Mouse (Mus musculus) embryonic facial prominence, embryonic 14.5 days (tissue): ENCODE data around the gene Zbtb32. TPM values are rescaled to one million over a fixed set of nuclear protein-coding genes. Genes with fewer than 3 reads are reported as not detected.

Experiments
- ATAC-seq: fragments of 200-750 bp; cut with Nextera tagmentation; 2 replicates; pipeline ENCODE4 v1.8.0; 2017; ENCODE audit warnings: low read depth, moderate number of reproducible peaks, moderate TSS enrichment
- DNase-seq: peaks from one replicate; pipeline ENCODE4 v3.0.0-alpha.2; 2015; ENCODE audit warnings: low spot score
- H3K27ac ChIP-seq: fragments of 300-500 bp; sonication (generic); replicated peaks from 2 replicates; pipeline ENCODE4 v1.5.1; 2014; ENCODE audit warnings: low read depth, mild to moderate bottlenecking, low read length, moderate library complexity
- H3K27me3 ChIP-seq: fragments of 300-500 bp; sonication (generic); replicated peaks from 2 replicates; pipeline ENCODE4 v1.6.1; 2014; ENCODE audit warnings: low read length; ENCODE audit not compliant: control insufficient read depth, insufficient read depth
- H3K36me3 ChIP-seq: fragments of 300-500 bp; sonication (generic); 2 replicates; pipeline ENCODE4 v1.6.1; 2014; ENCODE audit warnings: low read length, mixed read lengths; ENCODE audit not compliant: control insufficient read depth, insufficient read depth
- H3K4me1 ChIP-seq: fragments of 300-500 bp; sonication (generic); 2 replicates; pipeline ENCODE4 v1.6.1; 2014; ENCODE audit warnings: antibody characterized with exemption, low read length; ENCODE audit not compliant: control insufficient read depth, insufficient read depth
- H3K4me2 ChIP-seq: fragments of 300-500 bp; sonication (generic); 2 replicates; pipeline ENCODE4 v1.6.1; 2014; ENCODE audit warnings: low read depth, mild to moderate bottlenecking, low read length, moderate library complexity, mixed read lengths
- H3K4me3 ChIP-seq: fragments of 300-500 bp; sonication (generic); 2 replicates; pipeline ENCODE4 v1.5.1; 2014; ENCODE audit warnings: low read depth, mild to moderate bottlenecking, low read length
- H3K9ac ChIP-seq: fragments of 300-500 bp; sonication (generic); 2 replicates; pipeline ENCODE4 v1.6.1; 2014; ENCODE audit warnings: low read depth, mild to moderate bottlenecking, low read length, moderate library complexity, mixed read lengths
- H3K9me3 ChIP-seq: fragments of 300-500 bp; sonication (generic); 2 replicates; pipeline ENCODE4 v1.6.1; 2016; ENCODE audit warnings: low read length; ENCODE audit not compliant: control insufficient read depth
- WGBS: fragments of 180-500 bp; shearing (Covaris S2); extraction: QIAGEN DNeasy Blood & Tissue Kit; methylation state at CpG from one replicate; pipeline ENCODE4 v1.1.7; 2014; 5-methylcytosine and 5-hydroxymethylcytosine counted together
- polyA plus RNA-seq: library from polyadenylated mRNA; unstranded; fragments of >200 nt; fragmentation: Nextera tagmentation; extraction: Ambion mirVana; gene quantifications from 2 replicates; pipeline ENCODE4 v1.2.1, GENCODE M21; 2014

Zbtb32 gene
- 0.26 and 0.45 TPM in 2 replicates for polyA plus RNA-seq

- Histone ChIP-seq H3K27ac (no peak within 1 kb of the TSS), H3K9ac (no peak within 1 kb of the TSS)
- 91% methylated on average over 12 of the region's 12 CpGs for WGBS
Measured at GRCm38 (mm10) chr7:30598786-30599185, at the start of gene Zbtb32. TSS of gene Zbtb32 (minus strand) at chr7:30598909.

GRCm38 (mm10) chr7:30639083-30639482 lies 40.4 kb upstream of the Zbtb32 start:
- peaks cover 28% of the 10 kb centered on the region for H3K27me3 ChIP-seq
- no peak overlapping the region for H3K4me3 ChIP-seq
- no peak overlapping the region for H3K27ac ChIP-seq
- no peak for DNase-seq
- H3K4me2 ChIP-seq: no peak overlapping the region
- H3K36me3 ChIP-seq: peaks cover 43% of the 10 kb centered on the region
- 0 out of 2 replicates have a peak overlapping the region, but pooled peaks have one; percentile 19 for H3K9ac ChIP-seq
- WGBS: 16% methylated on average over 4 of the region's 4 CpGs
- no peaks in the 10 kb centered on the region; the same call in 1 of the 2 replicates for H3K4me1 ChIP-seq
- ATAC-seq: no peak
- H3K9me3 ChIP-seq: no peaks in the 10 kb centered on the region

More at GRCm38 (mm10) chr7:30598786-30599185, at the start of gene Zbtb32:
- Histone ChIP-seq H3K36me3 (no peaks in the 10 kb centered on the region), H3K4me2 (no peak within 1 kb of the TSS), H3K9me3 (no peaks in the 10 kb centered on the region), H3K4me1 (no peaks in the 10 kb centered on the region), H3K4me3 (no peak within 1 kb of the TSS), H3K27me3 (no peaks in the 10 kb centered on the region)
- DNase-seq (no peak), ATAC-seq (no peak)

GRCm38 (mm10) chr7:30636395-30636794 lies 37.7 kb upstream of the Zbtb32 start:
- no peak overlapping the region for H3K4me2 ChIP-seq
- DNase-seq (no peak), ATAC-seq (no peak)
- no peak overlapping the region for H3K27ac ChIP-seq
- peaks cover 54% of the 10 kb centered on the region for H3K27me3 ChIP-seq
- H3K9ac ChIP-seq: no peak overlapping the region
- no peaks in the 10 kb centered on the region for H3K9me3 ChIP-seq
- no peak overlapping the region for H3K4me3 ChIP-seq
- peaks cover 16% of the 10 kb centered on the region for H3K36me3 ChIP-seq
- WGBS: 29% methylated on average over 11 of the region's 11 CpGs
- H3K4me1 ChIP-seq: no peaks in the 10 kb centered on the region; the same call in 1 of the 2 replicates

GRCm38 (mm10) chr7:30635752-30636151 lies 37.0 kb upstream of the Zbtb32 start, which contains the start of gene Etv2:
TSS of gene Etv2 (minus strand) at chr7:30635852.
- H3K4me3 ChIP-seq: peak within 1 kb of the TSS; percentile 21
- peak within 1 kb of the TSS; percentile 36 for H3K4me2 ChIP-seq
- no peaks in the 10 kb centered on the region for H3K9me3 ChIP-seq
- H3K36me3 ChIP-seq: peaks cover 10% of the 10 kb centered on the region
- ATAC-seq: no peak
- no peaks in the 10 kb centered on the region; the same call in 1 of the 2 replicates for H3K4me1 ChIP-seq
- no peak within 1 kb of the TSS for H3K27ac ChIP-seq
- peaks cover 55% of the 10 kb centered on the region for H3K27me3 ChIP-seq
- under 1% methylated on average over 5 of the region's 5 CpGs for WGBS
- DNase-seq: no peak
- no peak within 1 kb of the TSS for H3K9ac ChIP-seq

GRCm38 (mm10) chr7:30634621-30635020 lies 35.9 kb upstream of the Zbtb32 start:
- Histone ChIP-seq H3K9me3 (no peaks in the 10 kb centered on the region), H3K9ac (no peak overlapping the region), H3K36me3 (0 out of 2 replicates have a peak, but pooled peaks cover 1% of the 10 kb centered on the region), H3K27ac (no peak overlapping the region), H3K27me3 (peaks cover 55% of the 10 kb centered on the region), H3K4me1 (no peaks in the 10 kb centered on the region; the same call in 1 of the 2 replicates), H3K4me3 (peak overlapping the region; percentile 21), H3K4me2 (peak overlapping the region; percentile 36)
- under 1% methylated on average over 20 of the region's 20 CpGs for WGBS
- peak; percentile 20 for DNase-seq
- ATAC-seq: peak; percentile 68

GRCm38 (mm10) chr7:30633762-30634412 lies 35.2 kb upstream of the Zbtb32 start:
- Histone ChIP-seq H3K36me3 (no peaks in the 10 kb centered on the region), H3K27ac (no peak overlapping the region), H3K9ac (no peak overlapping the region), H3K4me2 (0 out of 2 replicates have a peak overlapping the region, but pooled peaks have one; percentile 36), H3K9me3 (no peaks in the 10 kb centered on the region), H3K27me3 (peaks cover 55% of the 10 kb centered on the region), H3K4me1 (no peaks in the 10 kb centered on the region; the same call in 1 of the 2 replicates), H3K4me3 (peak overlapping the region; percentile 8; the same call in 1 of the 2 replicates)
- 7% methylated on average over 27 of the region's 27 CpGs for WGBS
- no peak for DNase-seq
- no peak for ATAC-seq

- H3K27ac ChIP-seq: no peak overlapping the region
- no peak overlapping the region for H3K9ac ChIP-seq
- H3K27me3 ChIP-seq: peaks cover 26% of the 10 kb centered on the region
- H3K4me1 ChIP-seq: peaks cover 8% of the 10 kb centered on the region
- no peaks in the 10 kb centered on the region for H3K9me3 ChIP-seq
- no peak overlapping the region for H3K4me2 ChIP-seq
- no peak for DNase-seq
- H3K36me3 ChIP-seq: peaks cover 4% of the 10 kb centered on the region; the same call in 1 of the 2 replicates
- no peak overlapping the region for H3K4me3 ChIP-seq
- ATAC-seq: no peak
Measured at GRCm38 (mm10) chr7:30629013-30629412, 30.3 kb upstream of the Zbtb32 start.

GRCm38 (mm10) chr7:30626647-30627046 lies 27.9 kb upstream of the Zbtb32 start:
- DNase-seq: no peak
- WGBS: 81% methylated on average over 5 of the region's 5 CpGs
- no peaks in the 10 kb centered on the region for H3K9me3 ChIP-seq
- no peak overlapping the region for H3K27ac ChIP-seq
- H3K9ac ChIP-seq: no peak overlapping the region
- no peak for ATAC-seq
- no peak overlapping the region for H3K4me3 ChIP-seq
- H3K36me3 ChIP-seq: peaks cover 28% of the 10 kb centered on the region
- no peak overlapping the region for H3K4me2 ChIP-seq
- H3K27me3 ChIP-seq: 0 out of 2 replicates have a peak, but pooled peaks cover 3% of the 10 kb centered on the region
- H3K4me1 ChIP-seq: peaks cover 8% of the 10 kb centered on the region
